Mouse (Mus musculus) C2C12 (cell line): ENCODE measurements around the gene Gan. TPM values are rescaled to one million over a fixed set of nuclear protein-coding genes. Genes with fewer than 3 reads are reported as not detected.

Experiments used
- H3K27me3 ChIP-seq: one replicate; pipeline ENCODE4 v1.6.1; 2011; ENCODE audit not compliant: control insufficient read depth, insufficient read depth, insufficient read length
- H3K36me3 ChIP-seq: one replicate; pipeline ENCODE4 v1.6.1; 2011; ENCODE audit not compliant: control insufficient read depth, insufficient read depth
- H3K4me3 ChIP-seq: one replicate; pipeline ENCODE4 v1.5.1; 2011; ENCODE audit warnings: mild to moderate bottlenecking, control low read depth; ENCODE audit not compliant: poor library complexity, insufficient read depth, severe bottlenecking
- H3K79me2 ChIP-seq: one replicate; pipeline ENCODE4 v1.6.1; 2011; ENCODE audit not compliant: control insufficient read depth, insufficient read depth
- H3K79me3 ChIP-seq: one replicate; pipeline ENCODE4 v1.6.1; 2011; ENCODE audit warnings: low read depth, control low read depth
- H3ac ChIP-seq: one replicate; pipeline ENCODE3; 2011; ENCODE audit warnings: low read depth; ENCODE audit not compliant: control insufficient read depth, insufficient read length
- CEBPB ChIP-seq: IDR thresholded peaks from one replicate; pipeline ENCODE4 v1.6.1; 2011; ENCODE audit warnings: low read depth, mild to moderate bottlenecking, control low read depth, moderate library complexity
- CTCF ChIP-seq: IDR thresholded peaks from one replicate; pipeline ENCODE4 v1.5.1; 2011; ENCODE audit not compliant: control insufficient read depth, insufficient read depth, insufficient read length
- FOSL1 ChIP-seq: IDR thresholded peaks from one replicate; pipeline ENCODE4 v1.8.0; 2011; ENCODE audit warnings: mild to moderate bottlenecking, low read length; ENCODE audit not compliant: poor library complexity, insufficient read depth, severe bottlenecking
- MAX ChIP-seq: IDR thresholded peaks from one replicate; pipeline ENCODE4 v1.6.1; 2011; ENCODE audit warnings: mild to moderate bottlenecking, control low read depth
- MYOD1 ChIP-seq: IDR thresholded peaks from one replicate; pipeline ENCODE4 v1.6.1; 2011; ENCODE audit warnings: low read depth; ENCODE audit not compliant: control insufficient read depth, insufficient read length
- MYOG ChIP-seq: IDR thresholded peaks from one replicate; pipeline ENCODE4 v1.6.1; 2011; ENCODE audit not compliant: control insufficient read depth, insufficient read length; ENCODE audit errors: extremely low read depth
- USF1 ChIP-seq: IDR thresholded peaks from one replicate; pipeline ENCODE4 v1.6.1; 2011; ENCODE audit warnings: low read depth, mild to moderate bottlenecking, control low read depth, moderate library complexity
- polyA plus RNA-seq: library from polyadenylated mRNA; unstranded; fragments of >200 nt; fragmentation: generic; extraction: Trizol; gene quantifications from one replicate; pipeline ENCODE4 v1.2.1, GENCODE M21; 2012; ENCODE audit warnings: missing spikeins

Gene Gan
- polyA plus RNA-seq, 1 experiment, result 2.7 TPM

DNA sequence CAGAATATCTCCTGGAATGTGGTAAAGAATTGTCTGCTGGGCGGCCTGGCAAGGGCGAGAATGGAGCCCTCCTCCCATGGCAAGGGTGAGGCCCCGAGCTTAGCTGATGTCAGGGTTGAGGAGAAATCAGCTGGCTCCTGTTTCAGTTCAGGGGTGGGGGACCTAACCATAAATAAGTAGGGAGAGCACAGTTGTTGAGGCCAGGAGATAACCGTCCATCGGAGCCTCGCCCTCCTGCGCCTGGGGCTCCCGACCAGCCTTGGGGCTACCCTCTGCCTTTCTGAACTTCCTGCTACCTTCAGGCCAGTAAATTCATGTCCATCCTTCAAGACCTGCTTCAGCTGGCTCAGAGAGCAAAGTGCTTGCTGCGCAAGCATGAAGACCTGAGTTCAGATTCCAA lies 10.4 kb downstream of the Gan start:
- no peaks in the 10 kb centered on the region for H3K36me3 ChIP-seq
- H3ac ChIP-seq, result no peak overlapping the region
- peaks cover 2% of the 10 kb centered on the region for H3K79me3 ChIP-seq
- peaks cover 19% of the 10 kb centered on the region for H3K79me2 ChIP-seq
- H3K4me3 ChIP-seq, result no peak overlapping the region
- no peak for TF ChIP-seq MAX
- TF ChIP-seq MYOD1, result no peak
- TF ChIP-seq MYOG, result no peak
- TF ChIP-seq FOSL1, result no peak
- no peak for TF ChIP-seq CTCF
- TF ChIP-seq CEBPB, result no peak
- TF ChIP-seq USF1, result no peak
- no peaks in the 10 kb centered on the region for H3K27me3 ChIP-seq

GRCm38 (mm10) chr8:117171826-117172225 lies 13.9 kb downstream of the Gan start:
- no peaks in the 10 kb centered on the region for H3K27me3 ChIP-seq
- TF ChIP-seq USF1, result no peak
- no peak overlapping the region for H3K4me3 ChIP-seq
- H3ac ChIP-seq, result no peak overlapping the region
- peaks cover 3% of the 10 kb centered on the region for H3K79me3 ChIP-seq
- peaks cover 3% of the 10 kb centered on the region for H3K79me2 ChIP-seq
- H3K36me3 ChIP-seq, result no peaks in the 10 kb centered on the region

DNA sequence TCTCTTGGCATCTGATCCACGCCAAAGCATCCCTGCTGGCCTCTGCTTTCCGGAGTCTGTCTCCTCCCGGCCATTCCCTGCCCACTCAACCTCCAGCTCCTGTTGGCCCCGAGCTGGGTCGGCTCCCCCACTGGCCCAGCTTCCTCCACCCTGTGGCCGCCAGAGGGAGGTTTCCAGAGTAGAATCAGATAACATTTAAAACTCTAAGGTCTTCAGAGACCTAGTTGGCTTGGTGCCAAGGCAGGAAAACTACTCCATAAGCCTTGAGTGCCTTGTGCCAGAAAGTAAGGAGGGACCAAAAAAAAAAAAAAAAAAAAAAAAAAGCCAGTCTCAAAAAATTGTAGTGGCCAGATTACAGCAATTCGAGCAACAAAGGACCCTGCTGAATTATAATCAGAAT lies 15.0 kb downstream of the Gan start:
- Histone ChIP-seq H3K79me3 (peaks cover 3% of the 10 kb centered on the region), H3ac (no peak overlapping the region), H3K4me3 (no peak overlapping the region), H3K36me3 (no peaks in the 10 kb centered on the region), H3K79me2 (no peaks in the 10 kb centered on the region), H3K27me3 (no peaks in the 10 kb centered on the region)
- TF ChIP-seq CTCF (no peak), FOSL1 (no peak), MAX (no peak), CEBPB (no peak), MYOD1 (no peak), MYOG (no peak), USF1 (no peak)

DNA sequence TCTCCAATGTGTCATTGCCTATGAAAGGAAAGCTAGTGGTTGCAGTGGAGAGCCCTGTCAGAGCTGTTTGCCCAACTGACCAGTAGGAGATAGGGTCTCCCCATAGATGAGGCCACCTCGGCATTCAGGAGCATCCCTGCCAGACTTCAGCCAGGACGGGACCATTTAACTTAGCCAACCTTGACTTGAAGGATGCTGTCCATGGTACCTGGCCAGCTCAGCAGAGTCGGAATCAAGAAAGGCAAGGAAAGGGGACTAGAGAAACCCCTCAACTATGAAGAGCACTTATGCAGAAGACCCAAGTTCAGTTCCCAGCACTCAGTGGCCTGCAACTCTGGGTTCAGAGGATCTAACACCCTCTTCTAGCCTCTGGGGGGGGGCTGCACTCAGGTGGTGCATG lies 15.8 kb downstream of the Gan start:
- H3ac ChIP-seq, result no peak overlapping the region
- no peaks in the 10 kb centered on the region for H3K36me3 ChIP-seq
- H3K27me3 ChIP-seq, result no peaks in the 10 kb centered on the region
- no peak for TF ChIP-seq CEBPB
- TF ChIP-seq MYOG, result no peak
- TF ChIP-seq MYOD1, result no peak
- TF ChIP-seq FOSL1, result no peak
- no peak for TF ChIP-seq USF1
- TF ChIP-seq MAX, result no peak
- TF ChIP-seq CTCF, result no peak
- no peak overlapping the region for H3K4me3 ChIP-seq
- peaks cover 3% of the 10 kb centered on the region for H3K79me3 ChIP-seq
- H3K79me2 ChIP-seq, result no peaks in the 10 kb centered on the region

GRCm38 (mm10) chr8:117174536-117174935 lies 16.6 kb downstream of the Gan start:
- no peaks in the 10 kb centered on the region for H3K27me3 ChIP-seq
- H3K4me3 ChIP-seq, result no peak overlapping the region
- TF ChIP-seq USF1 (no peak), MAX (no peak), MYOG (no peak), FOSL1 (no peak), MYOD1 (no peak), CTCF (no peak), CEBPB (no peak)
- H3K79me3 ChIP-seq, result peaks cover 3% of the 10 kb centered on the region
- H3K36me3 ChIP-seq, result no peaks in the 10 kb centered on the region
- H3ac ChIP-seq, result no peak overlapping the region
- peaks cover 2% of the 10 kb centered on the region for H3K79me2 ChIP-seq

GRCm38 (mm10) chr8:117176308-117176707 lies 18.4 kb downstream of the Gan start:
- peaks cover 3% of the 10 kb centered on the region for H3K79me3 ChIP-seq
- peaks cover 5% of the 10 kb centered on the region for H3K79me2 ChIP-seq
- no peaks in the 10 kb centered on the region for H3K27me3 ChIP-seq
- H3K36me3 ChIP-seq, result no peaks in the 10 kb centered on the region
- H3K4me3 ChIP-seq, result no peak overlapping the region
- TF ChIP-seq MYOD1, result no peak
- TF ChIP-seq FOSL1, result no peak
- no peak for TF ChIP-seq MYOG
- TF ChIP-seq CTCF, result no peak
- TF ChIP-seq MAX, result no peak
- no peak for TF ChIP-seq CEBPB
- no peak for TF ChIP-seq USF1
- no peak overlapping the region for H3ac ChIP-seq
